Mouse (Mus musculus): Measurements from ENCODE around the gene Olfr1378. TPM values are rescaled to one million over a fixed set of nuclear protein-coding genes. Genes with fewer than 3 reads are reported as not detected.

The Olfr1378 gene
- not detected in 2 replicates for total RNA-seq (2014; rRNA removed; ENCODE audit: low replicate concordance)
- not detected in 2 replicates for polyA plus RNA-seq (2015; fragmentation: Nextera tagmentation; extraction: Ambion mirVana)

- ATAC-seq (ENCODE audit: insufficient read depth, low read depth) (no peak), DNase-seq (ENCODE audit: low spot score) (no peak)
- no peaks in the 10 kb centered on the region for H3K36me3 ChIP-seq (replicated peaks; ENCODE audit: control insufficient read depth, insufficient read depth, low read length)
- no peaks in the 10 kb centered on the region for H3K9me3 ChIP-seq (replicated peaks; ENCODE audit: control insufficient read depth, low read length)
- H3K27ac ChIP-seq (ENCODE audit: low read depth): no peak within 1 kb of the TSS
- no peak within 1 kb of the TSS for H3K4me3 ChIP-seq (ENCODE audit: low read depth, low read length)
- H3K4me1 ChIP-seq (ENCODE audit: control insufficient read depth, insufficient read depth): no peaks in the 10 kb centered on the region
- H3K9ac ChIP-seq (replicated peaks; ENCODE audit: low read depth, low read length): no peak within 1 kb of the TSS
- no peak within 1 kb of the TSS for H3K4me2 ChIP-seq (ENCODE audit: low read depth, low read length)
- H3K27me3 ChIP-seq (ENCODE audit: control insufficient read depth, insufficient read depth, low read length): peaks cover 7% of the 10 kb centered on the region; the same call in 1 of the 2 replicates
- WGBS: 85% methylated on average over 11 of the region's 11 CpGs
- TF ChIP-seq CTCF (IDR thresholded peaks at IDR 0.05; ENCODE audit: low read depth) (no peak), EP300 (IDR thresholded peaks at IDR 0.05; ENCODE audit: low read depth) (no peak)
Observed at GRCm38 (mm10) chr11:50966230-50966629, at the start of gene Olfr1378. Olfr1378 (plus strand) TSS chr11:50966530.

- no peak for ATAC-seq (ENCODE audit: insufficient read depth, low read depth)
- TF ChIP-seq EP300 (IDR thresholded peaks at IDR 0.05; ENCODE audit: low read depth) (no peak), CTCF (IDR thresholded peaks at IDR 0.05; ENCODE audit: low read depth) (no peak)
- peak overlapping the region; percentile 94 for H3K4me2 ChIP-seq (ENCODE audit: low read depth, low read length)
- H3K27ac ChIP-seq (ENCODE audit: low read depth): no peak overlapping the region
- 14% methylated on average over 14 of the region's 14 CpGs for WGBS
- no peaks in the 10 kb centered on the region for H3K36me3 ChIP-seq (replicated peaks; ENCODE audit: control insufficient read depth, insufficient read depth, low read length)
- H3K9ac ChIP-seq (replicated peaks; ENCODE audit: low read depth, low read length): peak overlapping the region; percentile 65; the same call in 1 of the 2 replicates
- DNase-seq (ENCODE audit: low spot score): no peak
- H3K4me3 ChIP-seq (ENCODE audit: low read depth, low read length): peak overlapping the region; percentile 58
- no peaks in the 10 kb centered on the region for H3K27me3 ChIP-seq (ENCODE audit: control insufficient read depth, insufficient read depth, low read length)
- H3K9me3 ChIP-seq (replicated peaks; ENCODE audit: control insufficient read depth, low read length): no peaks in the 10 kb centered on the region
- 0 out of 2 replicates have a peak, but pooled peaks cover 9% of the 10 kb centered on the region for H3K4me1 ChIP-seq (ENCODE audit: control insufficient read depth, insufficient read depth)
Observed at GRCm38 (mm10) chr11:50930469-50931014, 35.8 kb upstream of the Olfr1378 start.

GRCm38 (mm10) chr11:50931021-50931420 is 35.3 kb upstream of the Olfr1378 start:
- Histone ChIP-seq H3K4me2 (ENCODE audit: low read depth, low read length) (peak overlapping the region; percentile 94), H3K9me3 (replicated peaks; ENCODE audit: control insufficient read depth, low read length) (no peaks in the 10 kb centered on the region), H3K9ac (replicated peaks; ENCODE audit: low read depth, low read length) (peak overlapping the region; percentile 65), H3K36me3 (replicated peaks; ENCODE audit: control insufficient read depth, insufficient read depth, low read length) (no peaks in the 10 kb centered on the region), H3K27ac (ENCODE audit: low read depth) (0 out of 2 replicates have a peak overlapping the region, but pooled peaks have one; percentile 41), H3K4me1 (ENCODE audit: control insufficient read depth, insufficient read depth) (0 out of 2 replicates have a peak, but pooled peaks cover 9% of the 10 kb centered on the region), H3K4me3 (ENCODE audit: low read depth, low read length) (peak overlapping the region; percentile 58), H3K27me3 (ENCODE audit: control insufficient read depth, insufficient read depth, low read length) (no peaks in the 10 kb centered on the region)
- under 1% methylated on average over 16 of the region's 16 CpGs for WGBS
- TF ChIP-seq CTCF (IDR thresholded peaks at IDR 0.05; ENCODE audit: low read depth) (no peak), EP300 (IDR thresholded peaks at IDR 0.05; ENCODE audit: low read depth) (no peak)
- ATAC-seq (ENCODE audit: insufficient read depth, low read depth): peak; percentile 47
- no peak for DNase-seq (ENCODE audit: low spot score)

- no peaks in the 10 kb centered on the region for H3K27me3 ChIP-seq (ENCODE audit: control insufficient read depth, insufficient read depth, low read length)
- 0 out of 2 replicates have a peak within 1 kb of the TSS, but pooled peaks have one; percentile 41 for H3K27ac ChIP-seq (ENCODE audit: low read depth)
- ATAC-seq (ENCODE audit: insufficient read depth, low read depth) (peak; percentile 85), DNase-seq (ENCODE audit: low spot score) (peak; percentile 86)
- H3K36me3 ChIP-seq (replicated peaks; ENCODE audit: control insufficient read depth, insufficient read depth, low read length): no peaks in the 10 kb centered on the region
- H3K9ac ChIP-seq (replicated peaks; ENCODE audit: low read depth, low read length): peak within 1 kb of the TSS; percentile 65
- TF ChIP-seq CTCF (IDR thresholded peaks at IDR 0.05; ENCODE audit: low read depth) (no peak), EP300 (IDR thresholded peaks at IDR 0.05; ENCODE audit: low read depth) (no peak)
- H3K4me1 ChIP-seq (ENCODE audit: control insufficient read depth, insufficient read depth): 0 out of 2 replicates have a peak, but pooled peaks cover 9% of the 10 kb centered on the region
- peak within 1 kb of the TSS; percentile 58 for H3K4me3 ChIP-seq (ENCODE audit: low read depth, low read length)
- H3K9me3 ChIP-seq (replicated peaks; ENCODE audit: control insufficient read depth, low read length): no peaks in the 10 kb centered on the region
- peak within 1 kb of the TSS; percentile 94 for H3K4me2 ChIP-seq (ENCODE audit: low read depth, low read length)
- under 1% methylated on average over 18 of the region's 18 CpGs for WGBS
Observed at GRCm38 (mm10) chr11:50931451-50931866, 34.9 kb upstream of the Olfr1378 start, which contains the start of gene Zfp354b. Zfp354b (minus strand) TSS chr11:50931633.

GRCm38 (mm10) chr11:50932040-50932439 is 34.3 kb upstream of the Olfr1378 start:
- Histone ChIP-seq H3K27me3 (ENCODE audit: control insufficient read depth, insufficient read depth, low read length) (no peaks in the 10 kb centered on the region), H3K36me3 (replicated peaks; ENCODE audit: control insufficient read depth, insufficient read depth, low read length) (no peaks in the 10 kb centered on the region), H3K27ac (ENCODE audit: low read depth) (no peak overlapping the region), H3K4me3 (ENCODE audit: low read depth, low read length) (no peak overlapping the region), H3K4me2 (ENCODE audit: low read depth, low read length) (peak overlapping the region; percentile 94; the same call in 1 of the 2 replicates), H3K9ac (replicated peaks; ENCODE audit: low read depth, low read length) (no peak overlapping the region), H3K9me3 (replicated peaks; ENCODE audit: control insufficient read depth, low read length) (no peaks in the 10 kb centered on the region), H3K4me1 (ENCODE audit: control insufficient read depth, insufficient read depth) (0 out of 2 replicates have a peak, but pooled peaks cover 9% of the 10 kb centered on the region)
- no peak for ATAC-seq (ENCODE audit: insufficient read depth, low read depth)
- TF ChIP-seq EP300 (IDR thresholded peaks at IDR 0.05; ENCODE audit: low read depth) (no peak), CTCF (IDR thresholded peaks at IDR 0.05; ENCODE audit: low read depth) (no peak)
- WGBS: 66% methylated on average over 1 of the region's 1 CpGs
- DNase-seq (ENCODE audit: low spot score): no peak

All from heart, postnatal 0 days (tissue).